Mouse (Mus musculus) olfactory bulb, adult 2 months (tissue): ENCODE measurements around the gene Ppp1r14c.

Experiments
- CTCF ChIP-seq: fragments of 200-500 bp; IDR thresholded peaks from 2 replicates; pipeline ENCODE4 v1.5.1; 2012; ENCODE audit warnings: low read depth, mild to moderate bottlenecking, low read length, moderate library complexity; ENCODE audit not compliant: insufficient read depth
- POLR2A ChIP-seq: fragments of 200-500 bp; IDR thresholded peaks from 2 replicates; pipeline ENCODE4 v1.6.1; 2012; ENCODE audit warnings: mild to moderate bottlenecking, low read depth, low read length, moderate library complexity; ENCODE audit not compliant: insufficient read depth

GRCm38 (mm10) chr10:3383176-3383575 lies 17.3 kb downstream of the Ppp1r14c start:
- TF ChIP-seq CTCF (no peak), POLR2A (no peak)
